Mouse (Mus musculus) CH12.LX (cell line): Measurements from ENCODE around the gene Pcgf1.

ENCODE experiments used
- CTCF ChIP-seq, 2 experiments: IDR thresholded peaks in 1 of 2; conservative IDR thresholded peaks in 1 of 2; 2 replicates each; pipeline ENCODE4 v1.5.1; 2011 to 2012; ENCODE audit warnings: low read depth in 2 of 2, low read length in 2 of 2, improper control_type of control experiment in 1 of 2, inconsistent platforms in 1 of 2, mild to moderate bottlenecking in 1 of 2, moderate library complexity in 1 of 2
- ELF1 ChIP-seq: IDR thresholded peaks from 2 replicates; pipeline ENCODE4 v1.6.1; 2014; ENCODE audit warnings: low read depth, mild to moderate bottlenecking, inconsistent platforms, low read length, improper control_type of control experiment
- EP300 ChIP-seq: IDR thresholded peaks from 2 replicates; pipeline ENCODE4 v1.6.1; 2011; ENCODE audit warnings: low read length, improper control_type of control experiment
- HCFC1 ChIP-seq: IDR thresholded peaks from 2 replicates; pipeline ENCODE4 v1.6.1; 2012; ENCODE audit warnings: low read depth, mild to moderate bottlenecking, inconsistent platforms, low read length, improper control_type of control experiment
- JUN ChIP-seq: IDR thresholded peaks from 2 replicates; pipeline ENCODE4 v1.6.1; 2011; ENCODE audit warnings: low read depth, mild to moderate bottlenecking, low read length, improper control_type of control experiment, moderate library complexity; ENCODE audit not compliant: insufficient read depth
- MYC ChIP-seq: IDR thresholded peaks from 2 replicates; pipeline ENCODE4 v1.6.1; 2011; ENCODE audit warnings: low read depth, mild to moderate bottlenecking, improper control_type of control experiment, low read length
- NELFE ChIP-seq: IDR thresholded peaks from 2 replicates; pipeline ENCODE4 v1.6.1; 2011; ENCODE audit warnings: low read depth, low read length, improper control_type of control experiment
- NRF1 ChIP-seq: IDR thresholded peaks from 2 replicates; pipeline ENCODE4 v1.6.1; 2014; ENCODE audit warnings: low read depth, mild to moderate bottlenecking, inconsistent platforms, low read length, improper control_type of control experiment, moderate library complexity
- POLR2A ChIP-seq: IDR thresholded peaks from 2 replicates; pipeline ENCODE4 v1.6.1; 2011; ENCODE audit warnings: low read depth, mild to moderate bottlenecking, improper control_type of control experiment, low read length
- POLR2AphosphoS2 ChIP-seq: IDR thresholded peaks from 2 replicates; pipeline ENCODE4 v1.6.1; 2011; ENCODE audit warnings: low read depth, low read length, improper control_type of control experiment
- TCF12 ChIP-seq: IDR thresholded peaks from 2 replicates; pipeline ENCODE4 v1.6.1; 2014; ENCODE audit warnings: low read depth, mild to moderate bottlenecking, inconsistent platforms, low read length, improper control_type of control experiment
- USF1 ChIP-seq: IDR thresholded peaks from 2 replicates; pipeline ENCODE4 v1.6.1; 2014; ENCODE audit warnings: low read depth, mild to moderate bottlenecking, inconsistent platforms, low read length, improper control_type of control experiment

- no peak for TF ChIP-seq POLR2A
- TF ChIP-seq NELFE, result no peak
- no peak for TF ChIP-seq USF1
- no peak for TF ChIP-seq EP300
- no peak for TF ChIP-seq CTCF (conservative IDR thresholded peaks at IDR 0.05 in 1 of 2, IDR thresholded peaks at IDR 0.05 in 1 of 2; ENCODE audit: low read depth in 2 of 2, low read length in 2 of 2)
- no peak for TF ChIP-seq JUN
- no peak for TF ChIP-seq ELF1
- no peak for TF ChIP-seq NRF1
- no peak for TF ChIP-seq MYC
- no peak for TF ChIP-seq POLR2AphosphoS2
- no peak for TF ChIP-seq HCFC1
- TF ChIP-seq TCF12, result no peak
Measured at GRCm38 (mm10) chr6:83037188-83037587, 40.5 kb upstream of the Pcgf1 start.
